Mouse (Mus musculus) c-Kit-positive CD71-positive TER-119-positive erythroid progenitor cells, embryonic 14.5 days (primary cell): ENCODE results near the gene Ksr1.

Source experiments
- DNase-seq: peaks from one replicate; pipeline ENCODE4 v3.0.0-alpha.2; 2013; ENCODE audit warnings: low spot score

Ksr1 gene

DNA sequence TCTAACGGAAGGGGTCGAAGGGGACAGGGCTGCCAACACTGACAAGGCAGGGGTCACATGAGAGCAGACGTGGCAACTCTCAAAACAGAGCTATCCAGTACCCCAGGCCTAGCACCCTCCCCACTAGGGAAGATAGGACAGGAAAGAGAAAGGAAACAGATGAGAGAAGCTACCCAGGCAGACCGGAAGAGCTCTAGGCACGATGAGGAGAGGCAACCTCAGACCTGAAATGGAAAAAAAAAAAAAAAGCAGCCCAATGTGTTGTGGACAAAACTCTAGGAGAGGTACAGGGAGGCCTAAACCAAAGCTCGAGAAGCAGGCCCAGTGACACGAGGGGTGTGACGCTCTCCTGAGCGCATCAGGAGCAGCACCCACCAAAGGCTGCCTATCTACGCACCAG is 23.7 kb downstream of the Ksr1 start:
- no peak for DNase-seq

DNA sequence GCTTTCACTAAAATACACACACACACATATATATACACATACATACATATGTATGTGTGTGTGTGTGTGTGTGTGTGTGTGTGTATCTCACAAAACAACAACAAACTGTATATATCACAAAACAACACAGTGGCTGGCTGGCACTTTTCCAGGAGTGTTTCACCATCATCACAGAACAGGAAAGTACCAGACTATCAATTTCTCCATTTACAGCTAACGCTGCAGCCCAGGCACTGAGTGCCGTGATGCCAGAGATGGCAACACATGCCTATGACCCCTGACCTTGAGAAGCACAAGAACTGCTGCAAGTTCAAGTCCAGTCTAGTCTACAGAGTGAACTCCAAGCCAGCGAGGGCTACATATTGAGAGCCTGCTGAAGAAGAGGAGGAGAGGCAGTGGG is 26.1 kb downstream of the Ksr1 start:
- DNase-seq = no peak

- DNase-seq = no peak
Measured at GRCm38 (mm10) chr11:79118918-79119377, 27.3 kb downstream of the Ksr1 start.

GRCm38 (mm10) chr11:79116665-79117064 is 29.5 kb downstream of the Ksr1 start:
- DNase-seq = no peak

GRCm38 (mm10) chr11:79115659-79116058 is 30.5 kb downstream of the Ksr1 start:
- no peak for DNase-seq

GRCm38 (mm10) chr11:79114061-79114460 is 32.1 kb downstream of the Ksr1 start:
- DNase-seq = no peak

DNA sequence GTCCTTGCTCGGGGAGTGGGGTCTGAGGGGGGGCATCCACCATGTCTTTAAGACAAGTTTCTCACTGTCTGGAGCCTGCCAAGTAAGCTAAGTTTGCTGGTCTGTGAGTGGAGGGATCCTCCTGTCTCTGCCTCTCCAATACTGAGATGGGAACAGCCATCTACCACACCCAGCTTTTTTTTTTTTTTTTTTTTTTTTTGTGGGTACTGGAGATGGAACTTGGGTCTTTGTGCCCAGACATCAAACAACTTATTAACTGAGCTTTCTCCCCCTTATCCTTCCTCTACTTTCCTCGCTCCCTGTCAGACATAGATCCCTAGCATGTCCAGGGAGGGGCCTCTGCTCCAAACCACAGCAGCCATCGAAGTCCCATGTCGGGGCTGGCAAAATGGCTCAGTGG is 32.8 kb downstream of the Ksr1 start:
- DNase-seq = no peak

- no peak for DNase-seq
Measured at GRCm38 (mm10) chr11:79112559-79113302, 33.5 kb downstream of the Ksr1 start.

- DNase-seq = no peak
Measured at GRCm38 (mm10) chr11:79111864-79112558, 34.2 kb downstream of the Ksr1 start.

- DNase-seq = no peak
Measured at GRCm38 (mm10) chr11:79110446-79110845, 35.8 kb downstream of the Ksr1 start.

DNA sequence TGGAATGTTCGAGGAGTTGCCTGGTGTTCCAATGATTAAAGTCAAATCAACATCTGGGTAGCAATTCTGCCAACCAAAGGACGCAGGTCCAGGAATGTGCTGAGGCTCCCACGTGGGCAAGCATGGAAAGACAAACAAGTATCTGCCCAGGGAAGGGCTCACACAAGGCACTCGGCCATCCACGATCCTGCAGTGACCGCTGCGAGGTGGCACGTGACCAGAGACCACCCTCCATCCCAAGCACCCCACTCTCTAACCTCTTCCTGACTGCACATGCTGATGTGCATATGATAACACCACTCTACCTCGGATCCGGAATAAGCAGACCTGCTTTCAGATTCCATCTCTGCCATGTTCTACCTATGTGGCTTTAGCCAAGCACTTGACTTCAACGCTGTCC is 38.3 kb downstream of the Ksr1 start:
- DNase-seq = no peak

GRCm38 (mm10) chr11:79104998-79105397 is 41.2 kb downstream of the Ksr1 start:
- DNase-seq = no peak

DNA sequence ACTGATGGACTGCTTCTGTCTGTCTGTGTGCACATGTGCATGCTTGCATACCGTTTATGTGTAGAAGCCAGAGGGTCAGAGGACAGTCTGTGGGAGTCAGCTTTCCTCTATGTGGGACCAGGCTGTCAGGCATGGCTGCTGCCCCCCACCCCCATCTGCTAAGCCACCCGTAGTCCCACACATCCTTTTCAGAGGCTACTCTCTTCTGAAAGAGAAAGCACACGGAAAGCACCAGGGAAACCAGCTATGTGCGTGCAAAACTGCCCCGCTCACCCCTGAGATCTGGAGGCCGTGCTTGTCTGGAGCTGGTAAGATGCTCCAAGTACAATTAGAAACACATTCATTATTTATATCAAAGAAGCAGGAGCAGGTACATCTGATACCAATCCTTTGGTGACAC is 41.7 kb downstream of the Ksr1 start:
- no peak for DNase-seq

GRCm38 (mm10) chr11:79104096-79104495 is 42.1 kb downstream of the Ksr1 start:
- no peak for DNase-seq

DNA sequence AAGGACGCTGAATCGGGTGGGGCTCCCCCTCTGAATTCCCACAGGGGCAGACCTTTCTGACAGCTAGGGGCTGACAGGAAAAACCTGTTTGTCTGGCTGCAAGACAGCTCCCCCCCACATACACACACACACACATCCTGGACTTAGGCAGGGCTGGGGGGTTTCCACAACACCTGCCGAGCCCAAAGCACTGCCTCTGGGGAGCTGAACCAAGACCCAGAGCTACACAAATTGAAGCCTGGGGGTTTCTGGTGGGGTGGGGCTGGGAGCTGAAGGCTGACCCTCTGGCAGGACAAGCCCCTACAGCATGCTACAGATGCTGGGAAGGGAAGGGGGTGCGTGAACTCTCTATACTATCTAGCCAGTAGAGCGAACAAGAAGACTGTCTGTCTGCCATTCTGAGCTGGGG is 42.7 kb downstream of the Ksr1 start:
- no peak for DNase-seq

- DNase-seq = no peak
Measured at GRCm38 (mm10) chr11:79102280-79102679, 43.9 kb downstream of the Ksr1 start.

- no peak for DNase-seq
Measured at GRCm38 (mm10) chr11:79101568-79101967, 44.6 kb downstream of the Ksr1 start.

GRCm38 (mm10) chr11:79099032-79099431 is 47.2 kb downstream of the Ksr1 start:
- DNase-seq = no peak

DNA sequence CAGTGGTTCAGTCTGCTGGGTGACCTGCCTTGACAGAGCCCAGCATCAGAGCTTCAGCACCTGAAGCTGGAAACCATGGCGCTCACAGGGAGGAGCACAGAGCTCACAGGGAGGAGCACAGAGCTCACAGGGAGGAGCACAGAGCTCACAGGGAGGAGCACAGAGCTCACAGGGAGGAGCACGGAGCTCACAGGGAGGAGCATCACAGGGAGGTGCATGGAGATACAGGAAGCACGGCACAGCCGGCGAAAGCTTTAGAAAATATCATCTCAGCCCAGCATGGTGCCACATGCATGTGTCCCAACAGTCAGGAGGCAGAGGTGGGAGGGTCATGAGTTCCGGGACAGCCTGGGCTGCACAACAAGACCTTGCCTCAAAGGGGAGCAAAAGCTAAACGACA is 48.5 kb downstream of the Ksr1 start:
- no peak for DNase-seq

DNA sequence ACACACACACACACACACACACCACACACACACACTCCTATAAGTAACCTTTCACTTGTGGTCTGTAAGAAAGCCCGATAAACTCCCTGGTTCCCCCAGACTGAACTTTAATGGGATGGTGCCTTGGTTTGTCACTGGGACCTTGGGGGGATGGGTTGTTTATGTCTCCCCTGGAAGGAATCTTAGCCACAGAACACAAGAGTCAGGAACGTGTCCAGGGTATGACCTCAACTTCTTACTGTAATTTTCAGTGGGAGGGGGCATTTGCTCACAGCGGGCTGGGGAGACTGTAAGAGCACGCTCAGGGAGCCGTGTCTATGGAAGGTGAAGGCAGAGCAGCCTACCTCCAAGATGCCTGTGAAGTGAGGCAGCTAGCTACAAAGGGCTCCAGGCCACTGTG is 49.5 kb downstream of the Ksr1 start:
- no peak for DNase-seq

DNA sequence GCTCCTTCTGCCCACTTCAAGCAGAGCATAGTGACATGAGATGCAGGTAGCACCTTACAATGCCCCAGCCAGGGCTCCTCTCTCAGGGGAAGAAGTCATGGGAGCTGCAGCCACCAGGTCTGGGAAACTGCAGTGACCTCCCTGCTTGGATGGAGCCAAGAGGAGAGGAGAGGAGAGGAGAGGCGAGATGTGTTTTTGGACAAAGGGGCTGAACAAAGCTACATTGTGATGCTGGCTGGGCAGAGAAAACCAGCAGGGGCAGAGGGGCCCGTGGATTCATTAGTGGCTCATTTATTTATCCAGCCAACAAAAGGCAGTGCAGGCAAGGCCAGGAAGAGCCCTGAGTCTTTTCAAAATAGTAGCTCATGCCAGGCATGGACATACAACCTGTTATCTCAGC is 50.5 kb downstream of the Ksr1 start:
- no peak for DNase-seq

GRCm38 (mm10) chr11:79094727-79095126 is 51.5 kb downstream of the Ksr1 start:
- DNase-seq = no peak

DNA sequence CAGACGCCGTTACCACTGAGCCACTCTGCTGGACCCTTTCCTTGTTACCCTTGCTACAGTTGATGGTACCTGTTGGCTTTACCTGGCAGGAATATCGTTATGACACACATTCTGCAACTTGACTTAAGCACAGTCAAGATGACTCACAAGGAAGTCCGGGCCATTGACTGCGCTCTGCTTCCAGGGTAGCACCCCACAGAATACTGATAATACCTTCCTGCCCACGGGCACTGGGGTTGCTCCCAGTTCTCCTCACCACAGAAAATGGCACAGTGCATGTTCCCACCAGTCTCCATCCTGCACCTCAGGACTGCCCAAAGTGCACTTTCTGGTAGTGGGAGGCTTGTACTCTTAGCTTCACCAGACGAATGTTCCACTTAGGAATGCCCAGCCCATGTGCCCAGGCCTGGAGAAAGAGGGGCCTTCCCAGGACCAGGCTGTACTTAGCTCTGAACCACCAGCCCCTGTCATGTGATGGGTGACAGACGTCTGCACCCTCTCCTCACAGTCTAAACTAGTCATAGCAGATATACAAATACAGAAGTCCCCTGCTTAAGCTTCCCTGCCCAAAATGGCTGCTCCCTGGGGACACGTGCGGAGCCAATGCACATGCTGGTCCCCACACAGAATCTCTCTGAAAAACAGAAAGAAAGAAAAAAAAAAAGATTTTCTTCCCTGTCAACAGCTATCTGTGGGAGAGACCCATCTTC is 52.1 kb downstream of the Ksr1 start:
- DNase-seq = no peak
